Mouse (Mus musculus) G1E-ER4 (cell line): ENCODE measurements around the gene L3hypdh. TPM values are rescaled to one million over a fixed set of nuclear protein-coding genes. Genes with fewer than 3 reads are reported as not detected.

Experiments
- GATA1 ChIP-seq: IDR thresholded peaks from one replicate; pipeline ENCODE4 v1.8.0; 2012; ENCODE audit warnings: low read length, inconsistent platforms
- polyA plus RNA-seq: library from polyadenylated mRNA; stranded (reverse); fragments of >175 nt; gene quantifications from 2 replicates; pipeline ENCODE4 v1.2.3, GENCODE M21; 2012

The L3hypdh gene
- 0.57 and 1.1 TPM in 2 replicates for polyA plus RNA-seq

- TF ChIP-seq GATA1, result no peak
Observed at GRCm38 (mm10) chr12:72085329-72086165, at the start of gene L3hypdh, which contains the start of gene Jkamp. TSS of gene L3hypdh (minus strand) at chr12:72085439. TSS of gene Jkamp (plus strand) at chr12:72085589.

GRCm38 (mm10) chr12:72129203-72129602 is 44.0 kb upstream of the L3hypdh start:
- no peak for TF ChIP-seq GATA1

- TF ChIP-seq GATA1, result no peak
Observed at GRCm38 (mm10) chr12:72115686-72116345, 30.6 kb upstream of the L3hypdh start.

- no peak for TF ChIP-seq GATA1
Observed at GRCm38 (mm10) chr12:72115126-72115525, 29.9 kb upstream of the L3hypdh start.

- no peak for TF ChIP-seq GATA1
Observed at GRCm38 (mm10) chr12:72104525-72105281, 19.5 kb upstream of the L3hypdh start.

- no peak for TF ChIP-seq GATA1
Observed at GRCm38 (mm10) chr12:72104027-72104426, 18.8 kb upstream of the L3hypdh start.

- no peak for TF ChIP-seq GATA1
Observed at GRCm38 (mm10) chr12:72102776-72103175, 17.5 kb upstream of the L3hypdh start.

- TF ChIP-seq GATA1, result no peak
Observed at GRCm38 (mm10) chr12:72096966-72097365, 11.7 kb upstream of the L3hypdh start.

GRCm38 (mm10) chr12:72089802-72090201 is 4.6 kb upstream of the L3hypdh start:
- no peak for TF ChIP-seq GATA1

GRCm38 (mm10) chr12:72086166-72086825 is 1.1 kb upstream of the L3hypdh start:
- TF ChIP-seq GATA1, result no peak

- TF ChIP-seq GATA1, result no peak
Observed at GRCm38 (mm10) chr12:72085024-72085328, 263 bp downstream of the L3hypdh start.

- no peak for TF ChIP-seq GATA1
Observed at GRCm38 (mm10) chr12:72084261-72085023, 797 bp downstream of the L3hypdh start.

GRCm38 (mm10) chr12:72083265-72083664 is 2.0 kb downstream of the L3hypdh start:
- TF ChIP-seq GATA1, result no peak

GRCm38 (mm10) chr12:72082370-72082769 is 2.9 kb downstream of the L3hypdh start:
- no peak for TF ChIP-seq GATA1

- TF ChIP-seq GATA1, result no peak
Observed at GRCm38 (mm10) chr12:72081961-72082360, 3.3 kb downstream of the L3hypdh start.

GRCm38 (mm10) chr12:72078248-72078647 is 7.0 kb downstream of the L3hypdh start:
- TF ChIP-seq GATA1, result no peak
